Mouse (Mus musculus) MEL (cell line): ENCODE measurements around the gene Grsf1. TPM values are rescaled to one million over a fixed set of nuclear protein-coding genes. Genes with fewer than 3 reads are reported as not detected.
A peak's percentile ranks its signal among the peaks of the same experiment; 100 is the strongest.

ENCODE experiments used
- DNase-seq: peaks from one replicate; pipeline ENCODE4 v3.0.0; 2011; ENCODE audit warnings: low read depth, low spot score
- H3K27ac ChIP-seq: 2 replicates; pipeline ENCODE4 v1.5.1; 2012; ENCODE audit warnings: low read depth, mild to moderate bottlenecking, control low read depth, low read length, moderate library complexity; ENCODE audit not compliant: control insufficient read depth
- H3K27me3 ChIP-seq, 2 experiments: fragments of 150-350 bp in 1 of 2; sonication (generic) in 1 of 2; 2 replicates each; pipeline ENCODE4 v1.6.1; 2012; ENCODE audit warnings: low read length in 2 of 2, mild to moderate bottlenecking in 2 of 2, improper control_type of control experiment in 1 of 2, moderate library complexity in 1 of 2; ENCODE audit not compliant: insufficient read depth in 2 of 2, control insufficient read depth in 1 of 2
- H3K36me3 ChIP-seq, 2 experiments: 2 replicates each; pipeline ENCODE4 v1.6.1; 2012 to 2014; ENCODE audit warnings: low read length in 2 of 2, improper control_type of control experiment in 1 of 2, inconsistent platforms in 1 of 2, mild to moderate bottlenecking in 1 of 2; ENCODE audit not compliant: insufficient read depth in 2 of 2, control insufficient read depth in 1 of 2
- H3K4me1 ChIP-seq, 2 experiments: fragments of 150-350 bp in 1 of 2; sonication (generic) in 1 of 2; 2 replicates each; pipeline ENCODE4 v1.6.1; 2012; ENCODE audit warnings: low read length in 2 of 2, improper control_type of control experiment in 1 of 2, mild to moderate bottlenecking in 1 of 2; ENCODE audit not compliant: insufficient read depth in 2 of 2, control insufficient read depth in 1 of 2
- H3K4me3 ChIP-seq, 2 experiments: fragments of 150-350 bp in 1 of 2; sonication (generic) in 1 of 2; 2 replicates each; pipeline ENCODE4 v1.5.1; 2012; ENCODE audit warnings: low read depth in 2 of 2, low read length in 2 of 2, mild to moderate bottlenecking in 2 of 2, moderate library complexity in 2 of 2, control low read depth in 1 of 2, improper control_type of control experiment in 1 of 2; ENCODE audit not compliant: control insufficient read depth in 1 of 2, insufficient read depth in 1 of 2
- H3K79me2 ChIP-seq: 2 replicates; pipeline ENCODE4 v1.6.1; 2012; ENCODE audit warnings: mild to moderate bottlenecking, low read length, moderate library complexity; ENCODE audit not compliant: control insufficient read depth, poor library complexity, insufficient read depth
- H3K9ac ChIP-seq: 2 replicates; pipeline ENCODE4 v1.6.1; 2012; ENCODE audit warnings: low read depth, mild to moderate bottlenecking, control low read depth, low read length, moderate library complexity; ENCODE audit not compliant: control insufficient read depth, poor library complexity, severe bottlenecking
- H3K9me3 ChIP-seq: fragments of 150-350 bp; sonication (generic); replicated peaks from 2 replicates; pipeline ENCODE4 v1.6.1; 2012; ENCODE audit warnings: mild to moderate bottlenecking, low read length, improper control_type of control experiment, moderate library complexity; ENCODE audit not compliant: insufficient read depth
- CTCF ChIP-seq, 3 experiments: IDR thresholded peaks in 2 of 3; conservative IDR thresholded peaks in 1 of 3; 2 replicates each; pipeline ENCODE4 v1.5.1; 2011 to 2012; ENCODE audit warnings: low read length in 3 of 3, low read depth in 2 of 3, mild to moderate bottlenecking in 2 of 3, improper control_type of control experiment in 1 of 3, inconsistent platforms in 1 of 3, mixed read lengths in 1 of 3, moderate library complexity in 1 of 3; ENCODE audit not compliant: control insufficient read depth in 1 of 3, insufficient read depth in 1 of 3, poor library complexity in 1 of 3, severe bottlenecking in 1 of 3
- GATA1 ChIP-seq: IDR thresholded peaks from 2 replicates; pipeline ENCODE4 v1.6.1; 2011; ENCODE audit warnings: low read depth, low read length, improper control_type of control experiment
- MAFK ChIP-seq: IDR thresholded peaks from 2 replicates; pipeline ENCODE4 v1.6.1; 2011; ENCODE audit warnings: low read depth, mild to moderate bottlenecking, low read length, improper control_type of control experiment, borderline replicate concordance
- MEF2A ChIP-seq: IDR thresholded peaks from 2 replicates; pipeline ENCODE4 v1.6.1; 2014; ENCODE audit warnings: low read depth, mild to moderate bottlenecking, inconsistent platforms, low read length, improper control_type of control experiment; ENCODE audit not compliant: poor library complexity, insufficient replicate concordance, severe bottlenecking; ENCODE audit errors: extremely low read depth
- NRF1 ChIP-seq: IDR thresholded peaks from 2 replicates; pipeline ENCODE4 v1.6.1; 2014; ENCODE audit warnings: low read depth, mild to moderate bottlenecking, inconsistent platforms, low read length, improper control_type of control experiment, moderate library complexity; ENCODE audit not compliant: poor library complexity, insufficient read depth, severe bottlenecking
- POLR2AphosphoS5 ChIP-seq: IDR thresholded peaks from 2 replicates; pipeline ENCODE4 v1.6.1; 2012; ENCODE audit warnings: low read depth, borderline replicate concordance, mild to moderate bottlenecking, inconsistent platforms, low read length, moderate library complexity, mixed read lengths
- RCOR1 ChIP-seq: IDR thresholded peaks from 2 replicates; pipeline ENCODE4 v1.6.1; 2012; ENCODE audit warnings: low read depth, mild to moderate bottlenecking, inconsistent platforms, low read length, improper control_type of control experiment
- USF1 ChIP-seq: IDR thresholded peaks from 2 replicates; pipeline ENCODE4 v1.6.1; 2014; ENCODE audit warnings: low read depth, mild to moderate bottlenecking, inconsistent platforms, low read length, improper control_type of control experiment, moderate library complexity
- ZC3H11A ChIP-seq: IDR thresholded peaks from 2 replicates; pipeline ENCODE4 v1.6.1; 2012; ENCODE audit warnings: low read depth, mild to moderate bottlenecking, inconsistent platforms, low read length, improper control_type of control experiment
- polyA plus RNA-seq, 2 experiments: library from polyadenylated mRNA; stranded (reverse) in 1 of 2; unstranded in 1 of 2; fragments of >175 nt in 1 of 2; fragments of >200 nt in 1 of 2; gene quantifications; 2 replicates each; pipeline versions ENCODE4 v1.2.1 to v1.2.4; 2012; ENCODE audit warnings: low replicate concordance in 2 of 2, low read depth in 1 of 2; ENCODE audit not compliant: insufficient read length in 2 of 2, insufficient read depth in 1 of 2, missing spikeins in 1 of 2
- total RNA-seq: library from RNA; depleted of rRNA; stranded (reverse); fragments of 300-350 nt; gene quantifications from 2 replicates; pipeline ENCODE4 v1.2.3, GENCODE M21; 2012

The Grsf1 gene
- total and polyA plus RNA-seq, 3 experiments, result 49.4 to 62.8 TPM; not detected in 1

DNA sequence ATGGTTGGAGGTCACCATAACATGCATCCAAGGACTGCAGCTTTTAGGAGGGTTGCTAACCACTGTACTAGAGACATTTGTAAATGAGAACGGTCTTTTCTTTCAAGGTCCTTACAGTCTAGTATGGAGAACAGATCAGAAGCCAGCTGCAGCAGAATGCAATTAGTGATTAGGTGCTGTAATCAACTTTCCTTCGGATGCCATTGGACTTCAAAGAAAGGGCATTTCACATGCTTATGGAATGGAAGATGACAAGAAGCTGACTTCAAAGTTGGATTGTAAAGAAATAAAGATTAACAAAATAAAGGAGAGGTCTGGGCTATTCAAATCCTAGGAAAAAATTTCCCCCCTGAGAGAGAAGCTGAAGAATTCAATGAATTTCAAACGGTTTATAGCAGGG lies 8.3 kb upstream of the Grsf1 start:
- Histone ChIP-seq H3K4me1 (peaks cover 0 to 16% of the 10 kb centered on the region in 2 experiments; a peak in 2 of 4 replicates), H3K9me3 (no peaks in the 10 kb centered on the region), H3K4me3 (no peak overlapping the region), H3K27me3 (no peaks in the 10 kb centered on the region), H3K27ac (no peak overlapping the region), H3K9ac (no peak overlapping the region), H3K36me3 (peaks cover 0 to 11% of the 10 kb centered on the region in 2 experiments; a peak in 2 of 4 replicates), H3K79me2 (no peaks in the 10 kb centered on the region)
- no peak for TF ChIP-seq ZC3H11A
- no peak for TF ChIP-seq POLR2AphosphoS5
- TF ChIP-seq GATA1, result no peak
- TF ChIP-seq CTCF (IDR thresholded peaks at IDR 0.05 in 2 of 3, conservative IDR thresholded peaks at IDR 0.05 in 1 of 3; ENCODE audit: control insufficient read depth in 1 of 3, insufficient read depth in 1 of 3, low read depth in 2 of 3, low read length in 3 of 3, poor library complexity in 1 of 3, severe bottlenecking in 1 of 3), result no peak
- no peak for DNase-seq

DNA sequence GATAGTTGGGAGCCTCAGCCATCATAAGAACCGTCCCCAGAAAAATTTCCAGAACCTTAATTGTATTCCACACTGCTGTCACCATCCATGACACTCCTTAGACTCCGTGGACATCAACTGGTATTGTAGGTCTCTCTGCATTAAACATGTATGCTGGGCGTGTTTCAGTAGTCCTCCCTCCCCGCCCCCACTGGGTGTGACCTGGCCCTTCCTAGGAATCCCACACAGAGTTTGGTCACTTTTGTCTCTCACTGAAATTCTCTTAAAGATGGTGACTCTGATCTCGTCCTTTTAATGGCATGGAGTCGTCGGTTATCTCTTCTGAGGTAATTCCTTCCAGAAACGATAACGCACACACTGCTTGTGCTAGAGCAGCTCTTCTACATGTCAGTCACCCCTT lies 7.7 kb upstream of the Grsf1 start:
- Histone ChIP-seq H3K9me3 (no peaks in the 10 kb centered on the region), H3K79me2 (no peaks in the 10 kb centered on the region), H3K27me3 (no peaks in the 10 kb centered on the region), H3K4me3 (no peak overlapping the region), H3K9ac (no peak overlapping the region), H3K36me3 (peaks cover 0 to 12% of the 10 kb centered on the region in 2 experiments; a peak in 2 of 4 replicates), H3K4me1 (peaks cover 3 to 22% of the 10 kb centered on the region in 2 experiments), H3K27ac (no peak overlapping the region)
- DNase-seq, result no peak
- TF ChIP-seq MEF2A (no peak), USF1 (no peak), RCOR1 (no peak)

- no peaks in the 10 kb centered on the region for H3K27me3 ChIP-seq
- TF ChIP-seq MAFK (peak; percentile 73), NRF1 (no peak)
- TF ChIP-seq, all 39 proteins: peak for 1
- DNase-seq, result no peak
- no peak overlapping the region for H3K4me3 ChIP-seq
- H3K9ac ChIP-seq, result no peak overlapping the region
- H3K36me3 ChIP-seq, result peaks cover 0 to 14% of the 10 kb centered on the region in 2 experiments; a peak in 2 of 4 replicates
- no peak overlapping the region for H3K27ac ChIP-seq
- H3K4me1 ChIP-seq, result peaks cover 5 to 16% of the 10 kb centered on the region in 2 experiments
- no peaks in the 10 kb centered on the region for H3K9me3 ChIP-seq
- H3K79me2 ChIP-seq, result peaks cover 4% of the 10 kb centered on the region
Measured at GRCm38 (mm10) chr5:88680567-88680966, 4.6 kb upstream of the Grsf1 start.
